Mouse (Mus musculus): ENCODE measurements around the gene Cenps. TPM values are rescaled to one million over a fixed set of nuclear protein-coding genes. Genes with fewer than 3 reads are reported as not detected.

The Cenps gene
- polyA plus RNA-seq, 1 experiment, result 1.1 TPM

DNA sequence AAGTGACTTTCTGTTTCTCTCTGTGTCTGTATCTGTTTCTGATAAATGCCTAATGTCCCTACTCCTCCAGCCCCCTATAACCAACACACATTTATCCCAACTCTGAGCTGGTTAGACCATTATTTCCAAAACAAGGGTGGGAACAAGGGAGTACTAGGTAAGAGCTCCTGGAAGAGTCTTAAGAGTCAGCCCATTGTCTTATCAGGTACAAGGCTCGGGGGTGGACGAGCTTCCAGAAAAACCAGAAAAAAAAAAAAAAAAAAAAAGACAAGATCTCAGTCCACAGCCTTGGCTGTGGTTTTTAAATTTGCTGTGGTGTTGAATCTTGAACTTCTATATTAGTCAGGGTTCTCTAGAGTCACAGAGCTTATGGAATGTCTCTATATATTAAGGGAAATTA lies 30.6 kb upstream of the Cenps start:
- TF ChIP-seq CTCF (conservative IDR thresholded peaks at IDR 0.05; ENCODE audit: insufficient read depth, insufficient read length, low read depth, low read length) (no peak), POLR2A (IDR thresholded peaks at IDR 0.05; ENCODE audit: low read depth, low read length) (no peak)
- Histone ChIP-seq H3K4me1 (ENCODE audit: control insufficient read depth, insufficient read depth, low read length) (peaks cover 6% of the 10 kb centered on the region), H3K36me3 (ENCODE audit: control insufficient read depth, insufficient read depth, low read length) (no peaks in the 10 kb centered on the region), H3K4me3 (ENCODE audit: insufficient read depth, low read depth, low read length) (no peak overlapping the region), H3K27ac (ENCODE audit: insufficient read depth, low read depth, low read length) (no peak overlapping the region), H3K27me3 (replicated peaks; ENCODE audit: control insufficient read depth, insufficient read depth, low read length) (no peaks in the 10 kb centered on the region)
- DNase-seq, result no peak
- WGBS, result 93% methylated on average over 2 of the region's 2 CpGs

DNA sequence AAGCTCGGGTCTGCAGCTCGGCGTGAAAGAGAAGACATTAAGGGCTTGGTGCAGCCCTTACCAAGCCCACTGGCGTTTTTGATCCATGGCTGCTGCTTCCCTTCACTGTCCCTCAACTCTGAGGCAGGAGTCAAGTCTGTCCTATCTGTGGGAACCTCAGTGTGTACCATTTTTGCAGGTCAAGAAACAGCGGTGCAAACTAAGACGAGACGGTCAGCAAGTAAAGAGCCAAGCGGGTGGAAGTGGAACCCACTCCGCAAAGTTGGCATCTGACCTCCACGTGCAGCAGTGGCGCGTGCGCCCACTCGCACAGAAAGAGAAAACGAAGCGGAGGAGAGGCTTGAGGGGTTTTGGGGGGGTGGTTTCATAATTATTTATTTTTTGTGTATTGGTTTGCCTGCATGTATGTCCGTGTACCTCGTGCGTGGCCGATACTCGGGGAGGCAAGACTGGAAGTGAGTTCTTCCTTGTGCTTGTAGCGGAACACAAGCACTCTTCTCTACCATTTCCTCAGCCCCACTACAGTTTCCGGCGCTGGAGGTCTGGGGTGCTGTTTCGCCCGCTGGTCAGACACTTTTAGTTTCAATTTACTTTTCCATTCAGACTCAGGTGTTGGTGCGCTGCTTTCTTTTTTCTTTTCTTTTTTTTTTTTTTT lies 29.7 kb upstream of the Cenps start:
- Histone ChIP-seq H3K4me1 (ENCODE audit: control insufficient read depth, insufficient read depth, low read length) (peaks cover 6% of the 10 kb centered on the region), H3K4me3 (ENCODE audit: insufficient read depth, low read depth, low read length) (peak overlapping the region; percentile 82), H3K27me3 (replicated peaks; ENCODE audit: control insufficient read depth, insufficient read depth, low read length) (no peaks in the 10 kb centered on the region), H3K27ac (ENCODE audit: insufficient read depth, low read depth, low read length) (peak overlapping the region; percentile 19), H3K36me3 (ENCODE audit: control insufficient read depth, insufficient read depth, low read length) (no peaks in the 10 kb centered on the region)
- TF ChIP-seq CTCF (conservative IDR thresholded peaks at IDR 0.05; ENCODE audit: insufficient read depth, insufficient read length, low read depth, low read length), result no peak
- TF ChIP-seq POLR2A (IDR thresholded peaks at IDR 0.05; ENCODE audit: low read depth, low read length), result no peak
- peak; percentile 52 for DNase-seq
- WGBS, result 1% methylated on average over 27 of the region's 27 CpGs

DNA sequence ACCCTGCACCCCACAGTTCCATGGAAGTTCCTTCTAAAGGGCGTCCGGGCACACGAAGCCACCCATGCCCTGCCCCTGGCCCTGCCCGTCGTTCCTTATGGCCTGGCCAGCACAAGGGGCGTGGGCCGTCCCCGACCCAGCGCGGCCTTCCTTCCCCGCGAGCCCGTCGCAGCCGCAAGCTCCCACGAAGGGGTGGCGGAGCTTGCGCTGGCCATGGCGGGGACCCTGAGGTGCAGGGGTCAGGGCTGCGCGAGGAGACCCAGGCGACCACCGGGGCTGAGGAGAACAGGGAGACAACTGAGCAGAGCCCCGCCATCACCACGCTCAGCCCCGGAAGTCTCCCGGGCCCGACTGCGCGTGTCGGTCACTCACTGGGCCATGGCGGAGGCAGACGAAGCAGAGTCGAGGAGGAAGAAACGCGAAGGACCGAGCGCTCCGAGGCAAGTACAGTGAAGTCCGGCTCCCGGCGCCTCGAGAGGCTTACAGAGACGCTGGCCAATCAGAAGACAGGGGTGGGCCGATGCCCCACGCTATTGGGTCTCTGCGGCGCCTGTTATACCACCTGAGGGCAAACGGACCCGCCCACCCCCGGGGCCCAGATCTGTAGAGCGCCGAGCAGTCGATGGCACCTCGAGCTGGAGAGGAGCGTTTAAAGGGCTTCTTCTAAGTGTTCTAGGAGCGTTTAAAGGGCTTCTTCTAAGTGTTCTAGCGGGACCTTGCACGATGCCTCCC lies 29.0 kb upstream of the Cenps start, which contains the start of gene Pgd:
Gene Pgd (minus strand): TSS at position 557 of the 732 bp plus-strand sequence.
- DNase-seq, result peak; percentile 99
- H3K27ac ChIP-seq (ENCODE audit: insufficient read depth, low read depth, low read length), result peak within 1 kb of the TSS; percentile 52
- peak within 1 kb of the TSS; percentile 90 for H3K4me3 ChIP-seq (ENCODE audit: insufficient read depth, low read depth, low read length)
- under 1% methylated on average over 59 of the region's 59 CpGs for WGBS
- TF ChIP-seq POLR2A (IDR thresholded peaks at IDR 0.05; ENCODE audit: low read depth, low read length) (peak; percentile 59), CTCF (conservative IDR thresholded peaks at IDR 0.05; ENCODE audit: insufficient read depth, insufficient read length, low read depth, low read length) (no peak)
- H3K36me3 ChIP-seq (ENCODE audit: control insufficient read depth, insufficient read depth, low read length), result no peaks in the 10 kb centered on the region
- H3K4me1 ChIP-seq (ENCODE audit: control insufficient read depth, insufficient read depth, low read length), result peaks cover 6% of the 10 kb centered on the region
- H3K27me3 ChIP-seq (replicated peaks; ENCODE audit: control insufficient read depth, insufficient read depth, low read length), result no peaks in the 10 kb centered on the region

DNA sequence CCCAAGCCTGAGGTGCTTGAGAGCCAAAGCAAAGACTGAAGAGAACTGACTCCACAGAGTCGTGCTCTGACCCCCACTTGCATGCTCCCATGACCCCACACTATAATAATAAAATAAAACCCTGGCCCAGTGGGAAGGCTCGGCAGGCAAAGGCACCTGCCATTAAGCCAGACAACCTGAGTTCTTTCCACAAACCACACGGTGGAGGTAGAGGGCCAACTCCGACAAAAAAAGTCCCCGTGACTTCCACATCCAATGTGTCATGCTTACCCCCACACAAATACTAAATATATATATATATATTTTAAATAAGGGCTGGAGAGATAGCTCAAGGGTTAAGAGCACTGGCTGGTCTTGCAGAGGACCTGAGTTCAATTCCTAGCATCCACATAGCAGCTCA lies 26.7 kb upstream of the Cenps start:
- TF ChIP-seq CTCF (conservative IDR thresholded peaks at IDR 0.05; ENCODE audit: insufficient read depth, insufficient read length, low read depth, low read length) (peak; percentile 46; the same call in 1 of the 2 replicates), POLR2A (IDR thresholded peaks at IDR 0.05; ENCODE audit: low read depth, low read length) (no peak)
- no peak for DNase-seq
- Histone ChIP-seq H3K27ac (ENCODE audit: insufficient read depth, low read depth, low read length) (no peak overlapping the region), H3K4me1 (ENCODE audit: control insufficient read depth, insufficient read depth, low read length) (peaks cover 2% of the 10 kb centered on the region; the same call in 1 of the 2 replicates), H3K27me3 (replicated peaks; ENCODE audit: control insufficient read depth, insufficient read depth, low read length) (no peaks in the 10 kb centered on the region), H3K4me3 (ENCODE audit: insufficient read depth, low read depth, low read length) (no peak overlapping the region), H3K36me3 (ENCODE audit: control insufficient read depth, insufficient read depth, low read length) (peaks cover 5% of the 10 kb centered on the region; the same call in 1 of the 2 replicates)
- WGBS, result 32% methylated on average over 5 of the region's 5 CpGs

DNA sequence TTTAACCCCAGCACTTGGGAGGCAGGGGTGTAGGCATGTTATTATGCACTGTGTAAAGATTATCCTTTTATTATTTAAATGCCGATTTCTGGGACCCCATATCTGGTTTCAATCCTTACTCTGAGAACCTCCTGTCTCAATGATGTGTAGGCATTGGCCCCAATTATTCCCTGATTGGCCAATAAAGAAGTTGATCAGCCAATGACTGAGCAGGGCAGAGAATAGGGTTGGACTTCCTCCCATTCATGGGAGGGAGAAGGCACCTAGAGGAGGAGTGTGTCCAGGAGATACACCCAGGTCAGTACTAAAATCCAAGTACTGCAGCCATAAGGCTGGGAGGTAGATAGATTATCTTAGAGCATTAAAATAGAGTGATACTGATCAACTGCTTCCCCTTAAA lies 25.8 kb upstream of the Cenps start:
- Histone ChIP-seq H3K36me3 (ENCODE audit: control insufficient read depth, insufficient read depth, low read length) (peaks cover 5% of the 10 kb centered on the region; the same call in 1 of the 2 replicates), H3K4me3 (ENCODE audit: insufficient read depth, low read depth, low read length) (no peak overlapping the region), H3K27ac (ENCODE audit: insufficient read depth, low read depth, low read length) (no peak overlapping the region), H3K27me3 (replicated peaks; ENCODE audit: control insufficient read depth, insufficient read depth, low read length) (no peaks in the 10 kb centered on the region), H3K4me1 (ENCODE audit: control insufficient read depth, insufficient read depth, low read length) (peaks cover 2% of the 10 kb centered on the region; the same call in 1 of the 2 replicates)
- DNase-seq, result no peak
- WGBS, result 49% methylated on average over 1 of the region's 1 CpGs
- TF ChIP-seq CTCF (conservative IDR thresholded peaks at IDR 0.05; ENCODE audit: insufficient read depth, insufficient read length, low read depth, low read length), result no peak
- TF ChIP-seq POLR2A (IDR thresholded peaks at IDR 0.05; ENCODE audit: low read depth, low read length), result no peak

DNA sequence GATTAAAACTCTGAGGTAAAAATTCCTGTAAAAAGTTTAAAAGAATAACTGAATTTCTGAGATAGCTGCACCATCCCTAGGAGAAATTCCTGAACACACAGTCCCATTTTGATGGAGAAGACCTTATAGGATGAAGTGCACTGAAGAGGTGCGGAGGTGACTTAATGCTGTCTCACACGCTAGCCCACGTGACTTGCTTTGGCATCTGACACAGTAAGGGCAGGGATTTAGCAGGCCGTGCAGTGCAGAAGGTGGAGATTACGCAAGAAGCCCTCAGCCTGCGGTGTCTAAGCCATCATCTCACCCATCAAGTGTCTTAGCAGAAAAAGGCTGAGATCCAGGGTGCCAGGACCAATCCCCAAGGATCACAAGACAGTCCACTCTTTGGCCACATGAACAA lies 23.7 kb upstream of the Cenps start:
- no peak for TF ChIP-seq CTCF (conservative IDR thresholded peaks at IDR 0.05; ENCODE audit: insufficient read depth, insufficient read length, low read depth, low read length)
- TF ChIP-seq POLR2A (IDR thresholded peaks at IDR 0.05; ENCODE audit: low read depth, low read length), result no peak
- Histone ChIP-seq H3K27me3 (replicated peaks; ENCODE audit: control insufficient read depth, insufficient read depth, low read length) (no peaks in the 10 kb centered on the region), H3K4me1 (ENCODE audit: control insufficient read depth, insufficient read depth, low read length) (peaks cover 2% of the 10 kb centered on the region; the same call in 1 of the 2 replicates), H3K27ac (ENCODE audit: insufficient read depth, low read depth, low read length) (no peak overlapping the region), H3K4me3 (ENCODE audit: insufficient read depth, low read depth, low read length) (no peak overlapping the region), H3K36me3 (ENCODE audit: control insufficient read depth, insufficient read depth, low read length) (peaks cover 9% of the 10 kb centered on the region)
- DNase-seq, result no peak
- WGBS, result 90% methylated on average over 6 of the region's 6 CpGs

DNA sequence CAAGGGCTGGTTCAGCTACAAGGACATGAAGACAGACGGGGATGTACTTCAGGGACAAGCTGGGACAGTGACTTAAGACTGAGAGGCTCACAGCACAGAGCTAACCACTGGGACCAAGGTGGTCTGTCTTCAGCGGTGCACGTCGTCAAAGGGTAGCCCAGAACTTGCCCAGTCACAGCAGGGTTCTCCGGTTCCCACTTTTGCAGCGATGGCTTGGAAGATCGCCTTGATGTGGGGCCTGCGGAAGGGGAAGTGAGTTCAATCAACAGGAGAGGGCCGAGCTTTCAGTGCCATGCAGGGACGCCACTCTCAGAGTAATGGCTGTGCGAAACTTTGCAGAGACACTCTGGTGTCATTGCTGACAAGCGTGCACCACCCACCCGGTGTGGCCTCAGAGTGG lies 22.5 kb upstream of the Cenps start:
- H3K27ac ChIP-seq (ENCODE audit: insufficient read depth, low read depth, low read length), result no peak overlapping the region
- WGBS, result 88% methylated on average over 13 of the region's 13 CpGs
- DNase-seq, result no peak
- H3K27me3 ChIP-seq (replicated peaks; ENCODE audit: control insufficient read depth, insufficient read depth, low read length), result no peaks in the 10 kb centered on the region
- no peak for TF ChIP-seq CTCF (conservative IDR thresholded peaks at IDR 0.05; ENCODE audit: insufficient read depth, insufficient read length, low read depth, low read length)
- no peak for TF ChIP-seq POLR2A (IDR thresholded peaks at IDR 0.05; ENCODE audit: low read depth, low read length)
- peaks cover 12% of the 10 kb centered on the region for H3K36me3 ChIP-seq (ENCODE audit: control insufficient read depth, insufficient read depth, low read length)
- no peak overlapping the region for H3K4me3 ChIP-seq (ENCODE audit: insufficient read depth, low read depth, low read length)
- H3K4me1 ChIP-seq (ENCODE audit: control insufficient read depth, insufficient read depth, low read length), result no peaks in the 10 kb centered on the region
